Mouse (Mus musculus) spleen, adult 2 months (tissue): Measurements from ENCODE around the gene Kcnk1. TPM values are rescaled to one million over a fixed set of nuclear protein-coding genes. Genes with fewer than 3 reads are reported as not detected.

Experiments
- DNase-seq, 2 experiments: peaks; one replicate each; pipeline versions ENCODE4 v3.0.0 to v3.0.0-alpha.2; 2012 to 2021; ENCODE audit warnings: low spot score in 2 of 2, low read depth in 1 of 2
- H3K27ac ChIP-seq: fragments of 200-500 bp; 2 replicates; pipeline ENCODE4 v1.5.1; 2012; ENCODE audit warnings: low read length, inconsistent platforms; ENCODE audit not compliant: insufficient read depth
- H3K27me3 ChIP-seq: fragments of 200-500 bp; 2 replicates; pipeline ENCODE4 v1.6.1; 2012; ENCODE audit warnings: mild to moderate bottlenecking, moderate library complexity, low read length, inconsistent platforms; ENCODE audit not compliant: control insufficient read depth, insufficient read depth
- H3K36me3 ChIP-seq: fragments of 200-500 bp; 2 replicates; pipeline ENCODE4 v1.6.1; 2012; ENCODE audit warnings: mild to moderate bottlenecking, low read length, inconsistent platforms; ENCODE audit not compliant: control insufficient read depth, insufficient read depth
- H3K4me1 ChIP-seq: fragments of 200-500 bp; 2 replicates; pipeline ENCODE4 v1.6.1; 2011; ENCODE audit warnings: inconsistent platforms; ENCODE audit not compliant: control insufficient read depth, insufficient read depth, insufficient read length
- H3K4me3 ChIP-seq: fragments of 200-500 bp; 2 replicates; pipeline ENCODE4 v1.5.1; 2011; ENCODE audit warnings: mild to moderate bottlenecking, inconsistent platforms; ENCODE audit not compliant: insufficient read depth, insufficient read length; ENCODE audit errors: extremely low read depth
- CTCF ChIP-seq: fragments of 200-500 bp; IDR thresholded peaks from 2 replicates; pipeline ENCODE4 v1.5.1; 2011; ENCODE audit warnings: mild to moderate bottlenecking, inconsistent platforms; ENCODE audit not compliant: insufficient read depth, insufficient read length, insufficient replicate concordance; ENCODE audit errors: extremely low read depth
- POLR2A ChIP-seq: fragments of 200-500 bp; IDR thresholded peaks from 2 replicates; pipeline ENCODE4 v1.6.1; 2011; ENCODE audit warnings: low read depth, low read length, inconsistent platforms
- WGBS: fragments of 180-500 bp; shearing (Covaris S2); methylation state at CpG from one replicate; pipeline ENCODE4 v1.1.7; 2018; 5-methylcytosine and 5-hydroxymethylcytosine counted together
- polyA plus RNA-seq: library from polyadenylated mRNA; depleted of rRNA; stranded (reverse); fragments of >200 nt; gene quantifications from 2 replicates; pipeline ENCODE4 v1.2.3, GENCODE M21; 2012

Gene Kcnk1
- polyA plus RNA-seq, 1 experiment: 0.85 TPM

DNA sequence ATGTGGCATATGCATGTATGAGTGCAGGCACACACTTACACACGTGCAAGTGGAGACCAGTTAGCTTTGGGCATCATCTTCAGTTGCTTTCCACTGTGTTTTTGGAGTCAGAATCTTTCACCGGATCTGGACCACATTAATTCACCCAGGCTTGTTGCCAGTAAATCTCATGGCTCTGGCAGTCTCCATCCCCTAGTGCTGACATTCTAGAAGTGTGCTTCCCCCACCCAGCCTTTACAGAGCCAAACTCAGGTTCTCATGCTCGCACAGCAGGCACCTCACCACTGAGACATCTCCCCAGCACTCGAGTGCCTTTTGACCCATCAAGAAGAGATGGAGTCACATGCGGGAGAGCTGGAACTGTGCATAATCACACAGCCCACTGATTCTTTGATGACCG is 37.8 kb downstream of the Kcnk1 start:
- WGBS: 81% methylated on average over 6 of the region's 6 CpGs
- Histone ChIP-seq H3K27ac (no peak overlapping the region), H3K4me3 (no peak overlapping the region), H3K4me1 (no peaks in the 10 kb centered on the region), H3K36me3 (no peaks in the 10 kb centered on the region), H3K27me3 (no peaks in the 10 kb centered on the region)
- DNase-seq: no peak
- no peak for TF ChIP-seq CTCF

DNA sequence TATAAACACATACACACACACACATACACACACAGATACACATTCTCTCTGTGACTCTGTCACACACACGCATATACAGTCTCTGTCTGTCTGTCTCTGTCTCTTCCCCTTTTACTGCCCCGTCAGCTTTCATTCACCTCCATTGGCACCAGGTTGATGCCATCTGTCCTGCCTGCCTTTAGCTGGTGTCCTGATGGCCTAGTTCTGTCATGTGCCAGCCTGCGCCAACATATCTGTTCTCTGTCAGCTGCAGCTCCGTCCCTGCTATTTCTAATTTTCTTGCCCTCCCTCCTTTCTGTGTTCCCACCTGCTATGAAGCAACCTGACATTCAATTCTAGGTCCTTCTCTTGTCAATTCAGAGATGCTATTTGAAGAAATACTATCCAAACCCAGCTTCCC is 40.1 kb downstream of the Kcnk1 start:
- WGBS: 87% methylated on average over 4 of the region's 4 CpGs

DNA sequence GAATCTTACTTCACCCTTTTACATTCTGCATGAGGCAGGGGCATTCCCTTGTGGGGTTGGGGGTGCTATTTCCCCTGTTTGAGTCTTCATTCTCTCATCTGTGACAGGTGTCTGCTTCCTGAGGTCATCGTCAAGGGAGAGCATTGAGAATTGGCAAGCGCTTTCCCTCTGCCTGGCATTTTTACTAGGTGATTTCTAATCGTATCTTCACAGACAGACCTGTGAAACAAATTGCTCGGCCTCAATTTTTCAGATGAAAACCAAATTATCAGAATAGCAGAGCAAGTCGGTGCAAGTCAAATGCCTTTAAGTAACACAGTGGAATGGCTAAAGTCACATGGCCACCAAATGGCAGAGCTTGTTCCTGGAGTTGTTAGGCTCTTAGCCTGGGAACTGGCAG is 41.4 kb downstream of the Kcnk1 start:
- Histone ChIP-seq H3K27ac (no peak overlapping the region), H3K4me3 (no peak overlapping the region), H3K4me1 (no peaks in the 10 kb centered on the region), H3K27me3 (no peaks in the 10 kb centered on the region), H3K36me3 (no peaks in the 10 kb centered on the region)
- 84% methylated on average over 5 of the region's 5 CpGs for WGBS
- no peak for DNase-seq
- no peak for TF ChIP-seq CTCF
- TF ChIP-seq POLR2A: no peak

More for the DNA sequence above, 40.1 kb downstream of the Kcnk1 start:
- Histone ChIP-seq H3K36me3 (no peaks in the 10 kb centered on the region), H3K4me3 (no peak overlapping the region), H3K4me1 (no peaks in the 10 kb centered on the region), H3K27me3 (no peaks in the 10 kb centered on the region), H3K27ac (no peak overlapping the region)
- TF ChIP-seq POLR2A (no peak), CTCF (no peak)
- no peak for DNase-seq

DNA sequence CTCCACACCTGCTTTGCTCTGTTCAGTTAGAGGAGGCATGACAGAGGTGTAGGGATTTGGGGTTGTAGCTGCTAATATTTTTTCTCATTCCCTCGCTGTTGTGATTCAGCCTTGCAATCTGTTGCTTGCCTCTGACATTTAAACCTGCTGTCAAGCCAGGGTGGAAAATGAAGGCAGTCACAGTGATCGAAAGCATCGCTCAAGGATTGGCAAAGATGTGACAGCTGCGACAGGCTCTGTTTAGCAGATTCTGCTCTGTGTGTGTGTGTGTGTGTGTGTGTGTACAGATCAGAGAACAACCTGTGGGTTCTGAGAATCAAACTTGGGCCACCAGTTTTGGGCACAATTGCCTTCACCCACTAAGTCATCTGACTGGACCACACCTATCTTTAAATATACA is 50.8 kb downstream of the Kcnk1 start:
- DNase-seq: no peak
- Histone ChIP-seq H3K27ac (no peak overlapping the region), H3K4me3 (no peak overlapping the region), H3K4me1 (no peaks in the 10 kb centered on the region), H3K36me3 (no peaks in the 10 kb centered on the region), H3K27me3 (no peaks in the 10 kb centered on the region)
- 90% methylated on average over 4 of the region's 4 CpGs for WGBS
- TF ChIP-seq POLR2A: no peak
- no peak for TF ChIP-seq CTCF

DNA sequence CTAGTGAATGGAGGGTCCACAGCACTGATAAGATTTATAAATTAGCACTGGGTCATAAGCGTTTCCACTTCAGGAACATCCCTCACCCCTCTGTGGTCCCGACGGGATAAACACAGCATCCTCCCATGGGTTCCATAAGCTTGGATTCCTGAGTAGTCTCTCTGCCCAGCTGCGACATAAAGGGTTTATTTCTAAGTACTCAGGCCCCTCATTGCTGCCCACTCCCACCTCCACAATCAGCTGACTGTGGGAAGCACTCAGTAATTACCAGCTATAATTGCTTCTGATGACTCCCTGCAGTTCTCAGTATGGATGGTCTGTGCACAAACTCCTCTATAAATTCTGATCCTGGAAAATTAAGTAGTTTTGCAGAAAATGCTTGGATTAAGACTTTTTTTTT is 58.9 kb downstream of the Kcnk1 start:
- H3K27me3 ChIP-seq: no peaks in the 10 kb centered on the region
- H3K4me3 ChIP-seq: no peak overlapping the region
- 87% methylated on average over 4 of the region's 4 CpGs for WGBS
- no peak overlapping the region for H3K27ac ChIP-seq
- no peaks in the 10 kb centered on the region for H3K36me3 ChIP-seq
- TF ChIP-seq POLR2A (no peak), CTCF (no peak)
- no peak for DNase-seq
- no peaks in the 10 kb centered on the region for H3K4me1 ChIP-seq

DNA sequence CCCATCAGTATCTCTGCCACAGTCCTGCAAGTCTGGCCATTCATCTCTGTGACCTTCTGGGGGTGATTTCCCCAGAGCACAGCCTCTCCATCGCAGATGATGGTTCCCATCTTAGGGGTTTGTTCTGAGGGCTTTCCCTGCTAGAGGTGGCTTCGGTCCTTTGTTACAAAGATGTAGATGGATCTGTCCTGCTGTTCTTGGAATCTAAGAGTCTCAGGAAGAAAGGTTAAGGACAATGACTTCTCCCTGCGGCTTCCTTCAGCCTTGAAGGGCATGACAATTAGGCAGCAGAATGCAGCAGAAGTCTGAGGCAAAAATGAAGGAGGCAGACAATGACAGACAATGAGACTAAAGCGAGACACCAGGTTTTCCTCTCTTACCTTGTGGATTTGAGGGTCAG is 63.9 kb downstream of the Kcnk1 start:
- 78% methylated on average over 4 of the region's 4 CpGs for WGBS
- H3K27ac ChIP-seq: no peak overlapping the region

DNA sequence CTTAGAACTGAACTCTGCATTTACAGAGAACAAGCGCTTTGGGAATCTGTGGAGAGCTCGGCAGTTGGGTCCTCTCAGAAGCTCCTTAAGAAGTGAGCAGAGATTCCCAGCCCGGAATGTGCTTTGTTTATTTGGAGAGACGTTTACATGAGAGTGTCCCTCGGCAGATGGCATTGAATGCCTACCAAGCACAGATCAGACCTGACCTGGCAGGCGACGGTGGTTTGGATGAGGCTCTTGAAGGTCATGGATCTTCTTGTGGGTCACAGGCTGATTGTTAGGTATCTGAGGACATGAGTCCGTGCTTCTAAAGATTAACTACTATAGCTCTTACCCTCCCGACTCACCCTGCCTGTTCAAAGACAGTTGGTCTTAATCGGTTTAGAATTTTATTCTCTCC is 67.9 kb downstream of the Kcnk1 start:
- Histone ChIP-seq H3K27me3 (no peaks in the 10 kb centered on the region), H3K4me1 (no peaks in the 10 kb centered on the region), H3K36me3 (no peaks in the 10 kb centered on the region), H3K4me3 (no peak overlapping the region), H3K27ac (no peak overlapping the region)
- WGBS: 79% methylated on average over 10 of the region's 10 CpGs
- no peak for DNase-seq
- no peak for TF ChIP-seq CTCF
- no peak for TF ChIP-seq POLR2A

More for the DNA sequence above, 63.9 kb downstream of the Kcnk1 start:
- Histone ChIP-seq H3K36me3 (no peaks in the 10 kb centered on the region), H3K4me1 (no peaks in the 10 kb centered on the region), H3K4me3 (no peak overlapping the region), H3K27me3 (no peaks in the 10 kb centered on the region)
- TF ChIP-seq CTCF (no peak), POLR2A (no peak)
- no peak for DNase-seq
